Mouse (Mus musculus) gastrocnemius, postnatal 36 days (tissue): ENCODE measurements around the gene Ankfy1. TPM values are rescaled to one million over a fixed set of nuclear protein-coding genes. Genes with fewer than 3 reads are reported as not detected.

Source experiments
- DNase-seq, 2 experiments: peaks; one replicate each; pipeline ENCODE4 v3.0.0; 2022
- intact Hi-C: fragments of 180-260 bp; cut with DNase I; formaldehyde crosslinking; loops from one replicate; pipeline ENCODE4 v1.15.1; 2025
- total RNA-seq, 2 experiments: library from RNA; stranded (reverse); gene quantifications; 2 replicates each; pipeline ENCODE4 v1.2.3; 2021

Ankfy1 gene
- total RNA-seq, 2 experiments from 2014 or later: 7.3 to 8.1 TPM

DNA sequence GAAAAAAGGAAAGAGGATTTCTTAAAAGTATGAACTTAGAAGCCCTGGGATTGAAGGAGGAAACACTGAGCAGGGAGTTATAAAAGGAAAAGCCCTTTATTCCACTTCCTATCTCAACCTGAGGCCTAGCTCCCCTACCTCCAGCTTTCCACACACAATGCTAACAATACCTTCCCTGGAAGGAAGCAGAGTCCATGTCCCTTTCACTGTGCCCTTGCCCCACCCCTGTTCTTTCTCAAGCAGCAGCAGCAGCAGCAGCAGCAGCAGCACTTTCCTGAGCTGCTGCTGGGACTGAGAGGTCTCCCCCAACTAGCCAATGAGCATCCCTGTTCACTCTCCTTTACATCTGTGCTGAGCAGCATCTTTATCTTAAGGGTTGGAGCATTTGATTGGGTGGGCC, 89.2 kb downstream of the Ankfy1 start:
- DNase-seq: no peak
- intact Hi-C loops: no loop called here

DNA sequence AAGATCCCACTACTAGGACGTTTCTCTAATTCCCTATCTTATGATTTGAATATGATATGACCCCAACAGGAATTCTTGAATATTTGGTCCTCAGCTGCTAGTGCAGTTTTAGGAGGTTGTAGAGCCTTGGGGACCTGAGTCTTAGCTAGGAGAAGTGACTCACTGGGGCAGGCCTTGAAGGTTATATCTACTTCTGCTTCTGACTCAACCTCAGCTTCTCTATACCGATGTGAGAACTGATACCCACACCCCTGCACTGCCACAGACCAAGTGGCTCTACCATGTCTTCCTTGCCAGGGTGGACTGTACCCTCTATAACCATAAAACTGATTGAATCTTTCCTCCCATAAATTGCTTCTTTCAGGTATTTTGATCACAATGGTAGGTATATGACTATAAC, 92.3 kb downstream of the Ankfy1 start:
- intact Hi-C loops: no loop called here
- DNase-seq: no peak

DNA sequence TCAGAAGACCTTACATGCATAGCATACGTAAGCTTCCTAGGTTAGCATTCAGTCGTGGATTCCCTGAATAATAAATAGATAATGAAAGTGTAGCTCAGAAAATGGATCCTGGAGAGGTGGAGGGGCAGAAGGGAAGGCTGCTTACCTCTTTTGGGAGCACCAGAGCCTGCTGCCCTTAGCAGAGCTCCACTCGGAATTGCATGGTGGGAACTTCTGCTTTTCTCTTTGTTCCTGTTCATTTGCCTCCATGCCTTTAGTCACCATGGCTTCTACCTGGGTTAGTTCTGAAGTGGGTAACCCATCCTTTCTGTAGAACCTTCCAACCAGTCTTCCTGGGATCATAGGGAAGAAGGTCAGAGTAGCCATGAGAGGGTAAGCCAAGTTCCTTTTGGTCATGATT, 92.7 kb downstream of the Ankfy1 start:
- intact Hi-C loops: no loop called here
- no peak for DNase-seq

DNA sequence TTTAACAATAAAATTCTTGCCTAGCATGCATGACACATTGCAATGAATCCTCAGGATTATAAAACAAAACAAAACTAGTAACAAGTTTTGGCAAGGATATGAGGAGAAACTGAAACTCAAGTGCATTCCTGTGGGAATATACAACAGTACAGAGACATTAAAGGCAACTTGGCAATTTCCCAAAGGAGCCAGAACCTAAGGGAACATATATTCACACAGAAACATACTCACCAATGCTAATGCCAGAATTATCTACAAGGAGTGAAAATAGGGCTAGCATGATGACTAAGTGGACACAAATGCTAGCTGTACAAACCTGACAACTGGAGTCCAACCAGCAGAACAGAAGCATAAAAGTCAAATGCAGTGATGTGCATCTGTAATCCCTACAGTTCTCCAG, 102.2 kb downstream of the Ankfy1 start:
- intact Hi-C loops: no loop called here
- no peak for DNase-seq

DNA sequence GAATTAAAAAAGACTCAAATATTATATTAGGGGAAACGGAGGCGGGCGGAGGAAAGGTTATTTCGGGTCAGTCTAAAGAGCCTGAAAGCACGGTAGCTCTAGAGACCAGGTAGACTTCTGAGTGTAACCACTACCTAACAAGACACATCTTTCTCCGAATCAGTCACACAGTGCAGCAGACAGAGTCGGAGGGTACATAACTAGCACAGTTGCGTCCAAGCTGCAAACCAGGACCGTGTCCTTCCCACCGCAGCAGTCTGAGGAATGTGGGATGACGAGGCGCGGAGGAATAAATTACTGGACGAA, 105.3 kb downstream of the Ankfy1 start:
- no peak for DNase-seq

DNA sequence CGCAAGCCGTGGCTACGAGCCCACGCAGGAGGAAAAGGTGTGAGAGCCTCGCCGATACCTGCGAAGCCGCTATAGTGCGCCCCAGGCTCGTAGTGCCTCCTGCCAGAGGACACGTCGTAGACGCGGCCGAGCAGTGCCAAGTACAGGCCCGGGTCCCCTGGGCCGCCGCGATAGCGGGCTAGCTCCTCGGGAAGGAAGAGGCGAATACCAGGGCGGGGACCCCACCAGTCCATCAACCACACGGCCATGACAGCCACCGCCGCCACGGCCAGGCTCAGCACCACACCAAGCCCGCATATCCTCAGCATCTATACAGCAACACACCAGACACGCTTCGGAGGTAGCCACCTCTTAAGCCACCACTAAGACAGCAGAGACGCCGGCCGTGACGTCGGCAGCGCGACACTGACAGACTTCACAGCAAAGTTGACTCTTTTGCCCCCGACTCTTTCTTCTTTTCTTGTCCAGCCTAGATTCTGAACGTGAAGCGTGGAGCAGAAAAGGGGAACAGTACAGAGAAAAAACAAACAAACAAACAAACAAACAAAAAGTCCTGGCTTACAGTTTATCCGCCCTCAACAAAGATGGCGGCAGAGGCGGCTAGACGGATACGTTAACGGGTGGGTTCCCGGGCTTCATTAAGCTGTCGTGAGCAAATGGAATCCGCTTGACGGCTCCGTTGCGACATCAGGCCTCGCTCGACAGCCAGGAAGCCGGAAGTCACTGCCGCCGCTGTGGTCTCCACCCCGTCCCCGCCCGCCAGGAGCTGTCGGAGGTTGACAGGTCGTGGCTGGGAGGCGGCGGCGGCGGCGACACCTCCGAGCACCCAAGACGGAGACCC, 105.9 kb downstream of the Ankfy1 start, which contains the start of the genes Cyb5d2 and Zzef1:
TSS of gene Cyb5d2 (minus strand) at position 688 of the 841 bp plus-strand sequence.
TSS of gene Zzef1 (plus strand) at position 772 of the 841 bp plus-strand sequence.
- intact Hi-C loops: no loop called here
- peak; percentile 86 to 93 for DNase-seq

More for the DNA sequence above, 105.3 kb downstream of the Ankfy1 start:
- intact Hi-C loops: no loop called here

DNA sequence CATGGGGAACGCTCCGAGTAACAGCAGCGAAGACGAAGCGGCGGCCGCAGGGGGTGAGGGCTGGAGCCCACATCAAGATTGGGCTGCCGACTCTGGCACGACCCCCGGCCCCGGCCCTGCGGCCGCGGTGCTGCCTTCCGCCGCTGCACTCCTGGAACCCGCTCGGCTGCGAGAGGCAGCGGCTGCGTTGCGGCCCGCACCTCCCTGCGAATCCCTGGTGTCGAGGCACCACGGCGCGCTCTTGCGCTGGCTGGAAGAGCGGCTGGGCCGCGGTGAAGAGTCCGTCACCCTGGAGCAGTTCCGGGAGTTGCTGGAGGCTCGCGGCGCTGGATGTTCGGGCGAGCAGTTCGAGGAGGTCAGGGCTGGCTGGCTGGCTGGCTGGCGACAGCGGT, 106.5 kb downstream of the Ankfy1 start:
- DNase-seq: no peak
- intact Hi-C loops: no loop called here

DNA sequence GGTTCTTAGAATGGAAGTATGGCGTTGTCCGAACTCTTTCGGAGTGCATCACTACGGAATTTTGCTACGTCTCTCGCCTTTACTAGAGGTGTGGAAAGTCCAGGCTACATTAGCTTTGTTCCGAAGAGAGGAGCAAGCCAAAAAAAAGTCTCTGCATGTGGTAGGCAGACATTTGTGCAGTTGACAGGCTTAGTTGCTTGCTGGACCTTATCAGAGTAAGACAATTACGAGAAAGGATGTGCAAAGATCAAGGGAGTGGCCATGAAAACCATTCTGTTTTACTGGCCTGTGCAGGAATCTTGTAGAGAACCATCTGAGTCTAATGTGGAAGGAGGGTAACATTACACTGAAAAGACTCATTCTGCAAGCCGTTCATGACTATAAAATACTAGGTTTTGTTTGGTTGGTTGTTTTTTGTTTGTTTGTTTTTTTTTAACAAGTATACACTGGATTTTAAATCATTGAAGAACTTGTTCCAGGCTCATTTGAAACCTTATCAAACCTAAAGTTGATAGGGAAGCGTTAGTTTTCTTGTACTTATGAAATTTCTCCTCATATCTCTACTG, 107.0 kb downstream of the Ankfy1 start:
- intact Hi-C loops: no loop called here
- no peak for DNase-seq

DNA sequence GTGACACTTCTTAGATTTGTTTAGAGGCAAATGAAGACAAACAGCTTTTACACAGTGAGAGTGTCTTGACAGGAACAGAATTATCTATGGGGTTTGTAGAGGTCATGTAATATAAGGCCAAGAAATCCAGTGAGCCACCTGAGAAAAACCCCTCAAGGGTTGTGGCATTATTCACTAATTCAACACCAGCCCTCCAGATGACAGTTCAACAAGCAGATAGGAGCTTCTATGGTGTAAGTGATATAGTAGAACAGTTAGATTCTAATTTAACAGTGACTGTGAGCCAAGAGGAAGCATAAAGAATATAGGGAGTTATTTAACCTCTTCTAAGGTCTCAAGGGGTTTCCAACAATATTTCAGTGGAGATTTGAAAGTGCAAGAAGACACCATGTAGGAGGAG, 108.3 kb downstream of the Ankfy1 start:
- intact Hi-C loops: no loop called here
- no peak for DNase-seq

DNA sequence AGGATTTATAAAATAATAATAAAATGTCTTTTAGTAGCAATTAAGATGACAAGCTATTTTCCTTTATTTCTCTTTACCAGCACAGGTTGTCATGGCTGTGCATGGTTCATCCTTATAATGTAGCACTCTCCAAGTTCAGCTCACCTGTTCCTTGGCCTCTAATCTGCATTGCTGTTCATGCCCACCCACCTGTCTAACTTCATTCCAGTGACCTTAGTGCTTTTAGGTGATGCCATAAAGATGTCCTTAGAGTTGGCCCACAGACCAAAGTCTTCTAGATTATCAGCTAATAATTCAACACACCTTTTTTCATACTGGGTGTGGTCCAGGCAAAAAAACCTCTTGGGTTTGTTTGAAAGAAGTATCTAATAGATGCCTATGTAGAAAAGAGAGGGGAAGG, 111.4 kb downstream of the Ankfy1 start:
- intact Hi-C loops: no loop called here
- no peak for DNase-seq

DNA sequence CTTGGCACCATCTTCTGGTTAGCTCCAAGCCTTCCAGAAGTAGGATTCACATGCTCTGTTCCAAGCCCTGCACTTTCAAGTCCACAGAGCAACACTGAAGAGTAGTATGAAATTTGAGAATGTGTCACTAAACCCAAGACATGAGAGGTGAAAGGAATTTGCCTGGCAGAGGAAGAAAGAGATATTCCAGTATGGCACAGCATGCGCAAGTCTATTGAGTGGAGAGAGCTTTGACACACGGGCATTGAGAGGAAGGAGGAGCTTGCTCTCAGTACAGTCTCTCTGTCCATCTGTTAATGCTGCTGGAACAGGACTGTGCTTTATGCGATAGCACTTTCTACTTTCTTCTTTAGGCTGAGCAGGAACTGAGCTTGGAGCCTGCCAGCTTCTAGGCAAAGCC, 113.2 kb downstream of the Ankfy1 start:
- intact Hi-C loops: no loop called here
- DNase-seq: no peak

DNA sequence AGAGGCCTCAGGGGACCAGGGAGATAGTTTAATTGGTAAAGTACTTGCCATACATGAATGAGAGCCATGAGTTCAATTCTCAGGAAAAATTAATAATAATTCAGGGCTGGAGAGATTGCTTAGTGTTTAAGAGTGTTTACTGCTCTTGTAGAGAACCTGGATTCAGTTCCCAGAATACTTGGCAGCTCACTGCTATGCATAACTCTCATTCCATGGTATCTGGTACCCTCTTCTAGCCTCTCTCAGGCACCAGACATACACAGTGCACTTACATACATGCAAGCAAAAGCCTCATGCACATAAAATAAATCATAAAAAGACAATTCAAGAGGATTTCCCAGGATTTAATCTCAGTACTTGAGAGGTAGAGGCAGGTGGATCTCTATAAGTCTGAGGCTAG, 114.8 kb downstream of the Ankfy1 start:
- intact Hi-C loops: no loop called here
- DNase-seq: no peak

DNA sequence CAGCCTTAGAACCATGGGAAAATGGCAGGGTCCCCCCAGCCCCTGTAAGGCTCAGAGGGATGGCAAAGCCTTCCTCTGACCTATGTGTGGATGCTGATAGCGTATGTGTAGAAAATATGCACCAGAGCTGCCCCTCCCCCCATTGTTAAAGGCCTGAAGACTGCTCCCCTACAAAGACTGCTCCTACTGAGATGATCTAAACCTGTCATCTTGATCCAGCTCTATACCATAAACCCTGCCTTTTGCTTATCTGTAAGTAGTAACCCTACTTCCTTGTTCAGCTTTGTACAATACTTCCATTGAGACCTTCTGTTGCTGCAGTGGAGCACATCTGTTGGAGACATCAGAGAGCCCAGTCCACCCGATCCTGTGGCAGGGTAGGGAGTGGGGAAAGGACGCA, 115.4 kb downstream of the Ankfy1 start:
- no peak for DNase-seq
- intact Hi-C loops: no loop called here

DNA sequence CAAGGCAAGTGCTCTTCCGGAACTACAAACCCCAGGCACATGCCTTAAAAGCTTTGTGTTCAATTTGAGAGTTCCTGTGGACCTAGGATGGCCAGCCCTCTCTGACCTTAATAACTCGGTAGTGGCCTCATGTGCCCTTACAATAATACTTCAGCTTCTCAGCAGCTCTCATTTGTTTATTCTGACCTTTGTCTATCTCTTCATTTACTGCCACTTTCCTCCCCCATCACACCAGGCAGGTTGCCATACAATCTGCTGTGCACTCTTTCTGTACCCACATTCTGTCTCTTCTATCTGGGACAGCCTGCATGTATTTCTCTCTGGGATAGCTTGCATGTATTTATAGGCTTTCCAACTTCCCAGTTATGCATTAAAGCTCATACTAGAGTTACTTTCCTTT, 116.8 kb downstream of the Ankfy1 start:
- no peak for DNase-seq
- intact Hi-C loops: no loop called here

DNA sequence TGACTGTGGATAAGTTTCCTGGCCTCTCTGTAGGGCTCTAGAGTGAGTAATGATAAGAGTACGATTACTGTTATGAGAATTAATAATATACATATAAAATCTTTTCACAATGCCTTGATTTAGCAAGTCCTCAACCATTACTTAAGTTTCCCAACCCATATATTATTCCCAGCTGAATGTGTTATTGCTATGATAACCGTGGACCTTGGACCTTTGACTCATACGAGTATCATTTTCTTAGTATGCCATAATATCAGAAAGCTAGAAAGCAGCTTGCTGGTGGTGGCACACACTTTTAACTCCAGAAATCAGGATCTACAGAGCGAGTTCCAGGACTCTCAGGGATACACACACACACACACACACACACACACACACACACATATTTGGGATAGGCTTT, 118.2 kb downstream of the Ankfy1 start:
- DNase-seq: no peak
- intact Hi-C loops: no loop called here

DNA sequence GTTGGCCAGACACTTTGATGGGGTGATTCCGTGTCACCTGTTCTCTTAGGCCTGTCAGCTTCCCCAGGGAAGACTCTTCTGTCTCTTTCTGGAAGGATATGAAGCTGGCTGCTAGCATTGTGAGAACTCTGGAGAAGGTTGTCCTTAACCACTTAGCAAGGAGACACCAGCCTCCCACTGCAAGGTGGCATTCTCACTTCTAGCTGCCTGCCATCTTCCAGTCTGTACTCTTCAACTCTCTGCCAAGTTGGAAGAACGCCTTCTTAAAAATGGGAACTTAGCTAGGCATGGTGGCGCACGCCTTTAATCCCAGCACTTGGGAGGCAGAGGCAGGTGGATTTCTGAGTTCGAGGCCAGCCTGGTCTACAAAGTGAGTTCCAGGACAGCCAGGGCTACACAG, 123.9 kb downstream of the Ankfy1 start:
- no peak for DNase-seq
- intact Hi-C loops: no loop called here

DNA sequence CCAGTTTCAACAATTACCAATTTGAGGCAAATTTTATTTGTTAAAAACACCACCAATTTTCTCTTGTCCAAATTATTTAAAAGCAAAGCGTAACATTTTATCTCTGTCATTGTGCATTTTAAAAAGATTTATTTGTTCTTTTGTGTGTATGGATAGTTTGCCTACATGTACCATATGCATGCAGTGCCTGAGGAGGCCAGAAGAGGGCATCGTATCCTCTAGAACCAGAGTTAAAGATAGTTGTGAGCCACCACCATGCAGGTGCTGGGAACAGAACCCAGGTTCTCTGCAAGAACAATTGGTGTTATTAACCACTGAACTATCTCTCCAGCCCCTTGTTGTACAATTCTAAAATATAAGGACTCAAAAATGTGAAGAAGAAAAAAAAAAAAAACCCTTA, 124.4 kb downstream of the Ankfy1 start:
- intact Hi-C loops: no loop called here
- no peak for DNase-seq

DNA sequence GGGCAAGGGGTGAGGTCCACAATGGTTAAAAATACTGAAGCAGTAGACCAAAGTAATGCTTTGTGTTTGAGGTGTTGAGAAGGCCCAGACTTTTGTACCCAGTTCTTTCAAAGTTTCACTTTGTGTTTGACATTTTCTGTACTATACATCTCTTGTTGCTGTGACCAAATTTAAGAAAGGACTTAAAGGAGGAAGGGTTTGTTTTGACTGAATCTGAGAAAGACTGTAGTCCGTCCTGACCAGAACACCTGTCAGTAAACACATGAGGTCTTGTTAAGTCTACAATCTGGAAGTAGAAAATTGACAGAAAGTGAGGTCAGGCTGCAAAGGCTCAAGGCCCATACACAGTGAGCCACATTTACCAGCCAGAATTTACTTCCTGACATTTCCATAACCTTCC, 127.1 kb downstream of the Ankfy1 start:
- intact Hi-C loops: no loop called here
- no peak for DNase-seq

DNA sequence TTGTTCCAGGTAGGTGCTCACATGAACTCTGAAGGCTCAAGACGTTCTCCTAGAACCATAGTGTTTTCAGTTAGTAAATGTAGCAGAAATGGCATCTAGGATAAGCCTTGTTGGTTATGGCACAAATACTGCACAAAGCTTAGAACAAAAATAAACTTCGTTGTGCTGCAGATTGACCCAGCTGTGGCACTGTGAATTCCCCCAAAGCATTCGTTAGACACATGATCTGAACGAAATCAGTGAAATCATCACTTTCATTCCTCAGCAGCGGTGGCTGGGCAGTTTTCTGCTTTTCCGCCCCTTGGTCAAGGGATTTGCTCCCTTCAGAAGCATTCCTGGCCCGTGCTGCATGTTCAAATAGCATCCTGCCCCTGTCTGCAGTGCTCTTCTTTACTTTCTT, 128.3 kb downstream of the Ankfy1 start:
- no peak for DNase-seq
- intact Hi-C loops: no loop called here

DNA sequence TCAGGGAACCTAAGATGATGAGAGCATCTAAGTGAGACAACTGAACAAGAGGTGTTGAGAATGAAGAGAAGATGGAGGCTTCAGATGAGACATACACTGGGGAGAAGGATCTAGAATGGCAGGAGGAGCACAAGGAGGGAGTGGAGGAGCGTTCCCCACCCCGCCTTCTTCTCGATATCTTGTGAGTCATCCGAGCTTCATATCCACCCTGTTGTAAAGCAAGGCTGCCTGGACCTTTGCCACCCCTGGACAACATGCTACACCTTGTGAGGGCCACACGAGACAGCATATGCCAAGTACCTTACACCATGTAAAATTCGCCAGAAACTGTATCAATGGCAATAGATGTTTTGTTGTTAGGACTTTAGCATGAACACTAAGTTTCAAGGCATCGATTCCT, 131.2 kb downstream of the Ankfy1 start:
- no peak for DNase-seq
- intact Hi-C loops: loop anchor here (10.0 kb wide), 1 partner anchor 1574 kb away; no protein-coding TSS in a partner anchor
